Mouse (Mus musculus) granulocyte monocyte progenitor cell, adult 5-6 weeks (primary cell): ENCODE data around the gene Xpa. TPM values are rescaled to one million over a fixed set of nuclear protein-coding genes. Genes with fewer than 3 reads are reported as not detected.

Experiments used
- total RNA-seq, 2 experiments: library from RNA; stranded (forward) in 1 of 2; stranded (reverse) in 1 of 2; fragments of 200-712, 200-1000 nt in 1 of 2; fragments of >200 nt in 1 of 2; fragmentation: Nextera tagmentation in 1 of 2; gene quantifications; 2 replicates each; pipeline ENCODE4 v1.2.3; 2014 to 2017

Xpa gene
- total RNA-seq, 2 experiments from 2014 or later: 11.6 to 18.0 TPM

Other genes with a start within 250 kb of the Xpa start
- 6.0 and 38.7 TPM in 2 replicates for gene Tdrd7, start 231.0 kb downstream of the Xpa start, total RNA-seq (2014; fragmentation: Nextera tagmentation)
- 8.3 and 9.9 TPM in 2 replicates for gene Tdrd7, start 231.0 kb downstream of the Xpa start, total RNA-seq (2017)
- not detected in 2 replicates for gene Tmod1, start 157.4 kb downstream of the Xpa start, total RNA-seq (2014; fragmentation: Nextera tagmentation)
- 0.04 TPM in 1 of 2 replicates, not detected in the other for gene Tmod1, start 157.4 kb downstream of the Xpa start, total RNA-seq (2017)
- gene Ncbp1, start 57.7 kb downstream of the Xpa start, total RNA-seq (2014; fragmentation: Nextera tagmentation): 74.1 and 79.0 TPM in 2 replicates
- gene Ncbp1, start 57.7 kb downstream of the Xpa start, total RNA-seq (2017): 104 and 131 TPM in 2 replicates
- gene Tstd2, start 57.6 kb downstream of the Xpa start, total RNA-seq (2014; fragmentation: Nextera tagmentation): 29.4 and 36.9 TPM in 2 replicates
- 27.9 and 30.1 TPM in 2 replicates for gene Tstd2, start 57.6 kb downstream of the Xpa start, total RNA-seq (2017)
- not detected in 2 replicates for gene Foxe1, start 147.3 kb upstream of the Xpa start, total RNA-seq (2014; fragmentation: Nextera tagmentation)
- 0.26 TPM in 1 of 2 replicates, not detected in the other for gene Foxe1, start 147.3 kb upstream of the Xpa start, total RNA-seq (2017)
- 11.1 and 13.3 TPM in 2 replicates for gene Trmo, start 193.1 kb upstream of the Xpa start, total RNA-seq (2014; fragmentation: Nextera tagmentation)
- gene Trmo, start 193.1 kb upstream of the Xpa start, total RNA-seq (2017): 11.8 and 12.7 TPM in 2 replicates
- 0.45 and 1.2 TPM in 2 replicates for gene Hemgn, start 217.2 kb upstream of the Xpa start, total RNA-seq (2014; fragmentation: Nextera tagmentation)
- 2.2 and 3.0 TPM in 2 replicates for gene Hemgn, start 217.2 kb upstream of the Xpa start, total RNA-seq (2017)